Mouse (Mus musculus) mesoderm, embryonic 11.5 days (tissue): ENCODE results near the gene Eras.
"Not testable (repeated sequence)": the region's sequence is repeated elsewhere in the genome, so short reads cannot be mapped to it uniquely, and the experiment has no call there.

Source experiments
- DNase-seq: peaks from one replicate; pipeline ENCODE4 v3.0.0-alpha.2; 2012; ENCODE audit warnings: low read depth, low spot score

Gene Eras

DNA sequence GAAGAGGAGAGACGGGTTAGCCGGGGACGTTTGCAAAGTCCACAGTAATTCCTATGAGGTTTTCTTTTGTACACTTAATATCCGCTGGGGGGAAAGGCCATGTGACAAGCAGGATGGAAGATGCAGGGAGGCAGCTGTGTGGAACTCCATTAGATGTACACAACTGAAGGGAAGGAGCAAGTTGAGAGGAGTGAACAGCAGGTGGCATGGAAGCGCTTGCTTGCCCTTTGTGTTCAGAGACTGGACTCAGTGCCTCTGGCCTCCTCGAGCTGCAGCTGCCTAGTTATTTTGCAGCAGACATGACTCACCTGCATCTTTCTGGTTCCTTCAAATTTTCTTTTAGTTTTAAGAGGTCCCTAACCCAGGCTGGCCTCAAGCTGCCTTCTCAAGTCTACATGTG is 17.9 kb downstream of the Eras start:
- no peak for DNase-seq

DNA sequence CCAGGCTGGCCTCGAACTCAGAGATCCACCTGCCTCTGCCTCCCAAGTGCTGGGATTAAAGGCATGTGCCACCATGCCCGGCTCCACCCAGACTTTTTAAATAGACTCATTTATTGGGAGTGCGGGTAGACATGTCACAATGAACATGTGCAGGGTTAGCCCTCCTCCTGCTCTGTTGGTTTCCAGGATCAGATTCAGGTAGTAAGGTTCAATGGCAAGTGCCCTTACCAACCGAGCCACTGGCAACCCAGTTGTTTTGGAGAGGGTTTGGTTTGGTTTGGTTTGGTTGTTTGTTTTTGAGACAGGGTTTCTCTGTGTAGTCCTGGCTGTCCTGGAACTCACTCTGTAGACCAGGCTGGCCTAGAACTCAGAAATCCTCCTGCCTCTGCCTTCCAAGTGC is 19.2 kb downstream of the Eras start, which contains the start of gene Gm10490:
Gene Gm10490 (plus strand): TSS at position 301 of the 400 bp plus-strand sequence.
- not testable (repeated sequence) for DNase-seq

DNA sequence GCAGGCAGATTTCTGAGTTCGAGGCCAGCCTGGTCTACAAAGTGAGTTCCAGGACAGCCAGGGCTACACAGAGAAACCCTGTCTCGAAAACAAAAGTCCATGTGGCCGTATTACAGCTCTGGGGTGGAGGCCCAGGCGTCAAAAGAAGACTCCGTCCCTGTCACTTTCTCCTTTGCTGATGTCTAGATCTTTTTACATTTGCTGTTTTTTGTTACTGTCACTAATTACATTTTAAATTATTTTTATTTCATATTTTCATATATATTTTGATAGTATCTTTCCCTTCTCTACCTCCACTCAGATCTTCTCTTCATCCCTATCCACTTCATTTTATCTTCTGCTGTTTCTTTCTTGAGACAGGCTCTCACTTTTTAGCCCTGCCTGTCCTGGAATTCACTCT is 20.7 kb downstream of the Eras start, which contains the start of gene Gm10491:
Gene Gm10491 (minus strand): TSS at position 101 of the 400 bp plus-strand sequence.
- no peak for DNase-seq

DNA sequence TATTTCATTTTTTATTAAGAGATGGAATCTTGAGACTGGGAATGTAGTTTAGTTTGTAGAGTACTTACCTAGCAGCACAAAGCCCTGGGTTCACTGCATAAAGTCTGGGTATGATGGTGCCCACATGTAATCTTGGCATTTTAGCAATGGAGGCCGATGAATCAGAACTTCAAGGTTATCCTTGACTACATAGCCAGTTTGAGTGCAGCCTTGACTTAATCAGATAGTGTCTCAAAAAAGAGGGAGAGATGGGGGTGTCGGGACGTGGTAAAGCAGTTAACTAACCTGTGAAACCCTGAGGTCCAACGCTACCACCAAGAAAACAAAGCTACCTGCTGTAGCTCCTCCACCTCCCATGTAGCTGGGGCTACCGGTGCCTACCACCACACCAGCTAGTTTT is 24.0 kb downstream of the Eras start:
- DNase-seq, result no peak

DNA sequence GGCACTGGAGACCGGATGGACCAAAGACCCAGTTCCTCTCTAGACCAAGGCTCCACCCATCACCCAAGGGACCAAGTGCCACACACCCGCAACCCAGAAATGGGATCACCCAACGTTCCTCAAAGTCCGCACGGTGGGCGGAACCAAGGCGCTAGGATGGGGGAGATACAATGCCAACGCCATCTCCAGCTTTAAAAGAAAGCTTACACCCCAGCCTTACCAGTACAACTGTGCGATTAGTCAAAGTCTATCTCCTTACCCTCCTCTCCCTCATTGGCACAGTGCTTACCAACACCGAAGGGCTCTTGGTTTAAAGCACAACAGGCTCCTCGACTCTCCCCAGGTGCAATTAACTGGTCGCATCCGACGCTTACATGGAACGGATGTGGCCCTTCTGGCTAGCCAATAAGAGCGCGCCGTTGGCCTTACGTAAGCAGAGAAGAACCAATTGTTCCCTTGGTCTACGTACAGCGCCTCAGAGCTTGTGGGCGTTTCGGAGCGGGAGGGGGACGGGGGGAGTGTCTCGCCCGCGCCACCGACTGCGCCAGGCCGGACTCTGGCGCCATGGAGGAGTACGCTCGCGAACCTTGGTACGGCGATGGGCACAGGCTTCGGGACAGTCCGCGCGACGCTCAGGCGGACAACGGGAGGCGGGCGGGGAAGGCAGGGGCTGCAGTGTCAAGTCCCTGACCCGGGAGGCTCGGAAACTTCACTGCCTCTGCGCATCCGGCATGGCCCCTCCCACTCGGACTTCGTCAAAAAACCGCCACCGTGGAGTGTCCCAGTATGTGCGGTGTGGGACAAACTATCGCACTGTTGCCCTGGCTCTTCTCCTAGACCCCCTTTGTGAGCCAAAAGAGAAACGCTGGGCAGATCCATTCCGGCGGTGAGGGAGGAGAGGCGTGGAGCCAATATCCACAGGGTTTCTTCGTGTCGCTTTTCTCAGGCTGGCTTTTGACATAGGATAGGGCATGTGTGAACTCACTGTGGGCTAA is 29.2 kb downstream of the Eras start, which contains the start of the genes Pqbp1 and Timm17b:
Gene Pqbp1 (minus strand): TSS at position 390 of the 995 bp plus-strand sequence.
Gene Timm17b (plus strand): TSS at position 478 of the 995 bp plus-strand sequence.
- peak; percentile 90 for DNase-seq

DNA sequence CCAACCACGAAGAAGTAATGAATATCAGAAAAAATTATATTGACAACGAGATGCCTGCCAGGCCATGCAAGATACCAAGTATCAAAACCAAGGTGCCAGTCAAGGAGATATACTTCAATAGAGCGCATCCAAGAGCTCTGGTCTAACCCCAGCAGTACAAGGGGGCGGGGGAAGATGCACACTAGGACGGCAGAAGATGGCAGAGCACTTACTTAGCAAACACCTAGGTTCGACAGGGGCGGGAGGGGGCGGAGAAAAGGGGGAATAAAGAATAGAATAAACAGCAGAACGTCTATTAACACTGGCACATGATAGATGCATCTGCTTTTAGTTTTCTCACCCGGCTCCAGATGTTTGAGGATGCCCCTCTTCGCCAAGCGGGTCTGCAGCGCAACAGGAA is 30.2 kb downstream of the Eras start:
- no peak for DNase-seq

DNA sequence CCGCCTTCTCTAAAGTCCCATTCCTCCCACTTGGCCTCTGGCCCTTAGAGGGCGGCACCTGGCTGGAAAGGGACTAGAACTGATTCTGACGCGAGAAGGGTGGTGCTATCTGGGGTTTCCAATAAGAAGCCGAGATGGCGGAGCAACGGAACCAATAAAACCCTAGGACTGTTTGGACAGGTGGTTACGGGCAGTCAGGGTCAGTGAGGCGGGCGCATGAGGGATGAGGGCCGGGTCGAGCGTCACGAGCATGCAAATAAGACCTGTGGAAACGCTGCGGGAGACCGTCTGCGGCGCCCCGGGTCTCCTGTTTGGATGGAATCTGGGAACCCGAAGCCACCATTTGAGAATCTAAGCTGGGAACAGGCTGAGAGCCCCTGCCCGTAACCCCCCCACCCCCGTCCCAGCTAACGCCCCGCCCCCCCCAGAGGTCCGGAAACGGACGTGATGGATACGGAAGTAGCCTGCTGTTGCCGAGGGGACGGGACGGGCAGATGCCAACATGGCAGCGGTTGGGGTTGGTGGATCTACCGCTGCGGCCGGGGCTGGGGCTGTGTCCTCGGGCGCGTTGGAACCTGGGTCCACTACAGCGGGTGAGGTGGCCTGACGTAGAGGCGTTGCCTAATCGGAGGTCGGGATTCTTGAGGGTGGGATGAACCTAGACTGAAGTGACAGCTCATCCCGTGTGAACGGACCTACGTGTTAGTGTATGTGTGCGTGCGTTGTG is 44.4 kb downstream of the Eras start, which contains the start of gene Slc35a2:
Gene Slc35a2 (plus strand): TSS at position 188 of the 727 bp plus-strand sequence.
- peak; percentile 82 for DNase-seq

DNA sequence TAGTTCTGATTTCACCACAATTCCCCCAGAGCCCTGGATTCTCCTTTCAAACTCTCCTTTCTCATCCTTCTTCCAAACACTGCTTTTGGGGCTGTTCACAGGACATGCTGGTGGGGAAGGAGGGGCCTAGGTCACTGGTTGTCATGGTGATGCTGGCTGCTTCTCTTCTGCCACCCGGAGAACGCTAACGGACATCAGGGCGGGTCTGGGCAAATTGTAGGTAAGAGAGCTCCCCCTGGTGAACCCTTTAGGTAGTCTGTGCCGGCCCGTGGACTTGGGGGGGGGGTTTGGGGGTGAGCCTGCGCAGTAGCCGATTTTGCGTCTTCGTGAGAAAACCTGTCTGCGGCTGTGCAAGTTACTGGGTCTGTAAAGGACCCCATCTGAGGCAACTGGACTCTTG is 48.6 kb downstream of the Eras start:
- DNase-seq, result peak; percentile 81

DNA sequence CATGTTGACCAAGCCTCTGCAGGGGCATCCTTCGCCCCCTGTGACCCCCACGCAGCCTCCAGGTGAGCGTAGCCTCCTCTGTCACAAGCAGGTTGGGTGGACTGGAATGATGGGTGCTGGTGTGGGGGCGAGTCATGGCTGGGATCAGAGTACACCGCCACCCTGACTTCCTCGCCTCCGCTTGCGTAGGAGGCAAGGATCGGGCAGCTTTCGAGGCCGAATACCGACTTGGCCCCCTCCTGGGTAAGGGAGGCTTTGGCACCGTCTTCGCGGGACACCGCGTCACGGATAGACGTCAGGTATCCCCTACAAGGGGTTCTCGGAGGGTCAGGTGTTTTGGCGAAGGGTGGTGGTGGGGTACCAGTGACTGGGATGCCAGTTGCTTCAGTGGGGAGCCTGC is 49.9 kb downstream of the Eras start:
- no peak for DNase-seq

DNA sequence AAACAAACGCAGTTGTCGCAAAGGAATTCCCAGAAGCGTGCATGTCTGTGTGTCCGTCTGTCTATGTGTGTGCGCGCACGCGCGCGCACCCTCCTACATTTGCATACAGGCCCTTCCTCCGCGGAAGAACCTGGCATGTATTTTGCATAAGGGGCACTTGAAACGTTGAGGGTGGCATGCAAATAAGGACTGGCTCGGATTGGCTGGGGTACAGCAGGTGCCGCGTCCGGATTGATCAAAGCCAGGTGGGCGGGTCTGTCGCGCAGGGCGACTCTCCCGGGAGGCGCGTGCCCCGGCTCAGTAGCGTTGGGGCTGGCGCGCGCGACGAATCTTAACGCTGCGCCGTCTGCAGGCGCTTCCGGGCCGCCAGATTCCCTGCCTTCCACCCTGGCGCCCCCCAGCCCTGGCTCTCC is 50.4 kb downstream of the Eras start, which contains the start of gene Pim2:
Gene Pim2 (plus strand): TSS at position 256 of the 413 bp plus-strand sequence.
- DNase-seq, result peak; percentile 82
